Mouse (Mus musculus) embryonic facial prominence, embryonic 11.5 days (tissue): ENCODE data around the gene Noc4l. TPM values are rescaled to one million over a fixed set of nuclear protein-coding genes. Genes with fewer than 3 reads are reported as not detected.

Experiments used
- ATAC-seq: fragments of 200-750 bp; cut with Nextera tagmentation; replicated peaks from 2 replicates; pipeline ENCODE4 v1.8.0; 2017; ENCODE audit warnings: low read depth; ENCODE audit not compliant: insufficient number of reproducible peaks, low FRiP score, low TSS enrichment
- DNase-seq: peaks from one replicate; pipeline ENCODE4 v3.0.0-alpha.2; 2015; ENCODE audit warnings: low spot score
- H3K27ac ChIP-seq: fragments of 300-500 bp; sonication (generic); replicated peaks from 2 replicates; pipeline ENCODE4 v1.5.1; 2014; ENCODE audit warnings: mild to moderate bottlenecking, low read depth, low read length, control low read depth
- H3K27me3 ChIP-seq: fragments of 300-500 bp; sonication (generic); 2 replicates; pipeline ENCODE4 v1.6.1; 2014; ENCODE audit warnings: mild to moderate bottlenecking, low read length, moderate library complexity, mixed read lengths; ENCODE audit not compliant: control insufficient read depth, insufficient read depth
- H3K36me3 ChIP-seq: fragments of 300-500 bp; sonication (generic); replicated peaks from 2 replicates; pipeline ENCODE4 v1.6.1; 2014; ENCODE audit warnings: low read depth, mild to moderate bottlenecking, low read length, moderate library complexity, mixed read lengths; ENCODE audit not compliant: control insufficient read depth, insufficient read depth
- H3K4me1 ChIP-seq: fragments of 300-500 bp; sonication (generic); 2 replicates; pipeline ENCODE4 v1.6.1; 2014; ENCODE audit warnings: low read length, mixed read lengths; ENCODE audit not compliant: control insufficient read depth, insufficient read depth
- H3K4me2 ChIP-seq: fragments of 300-500 bp; sonication (generic); 2 replicates; pipeline ENCODE4 v1.6.1; 2014; ENCODE audit warnings: low read depth, mild to moderate bottlenecking, control low read depth, low read length, moderate library complexity
- H3K4me3 ChIP-seq: fragments of 300-500 bp; sonication (generic); 2 replicates; pipeline ENCODE4 v1.5.1; 2014; ENCODE audit warnings: low read depth, low read length, control low read depth
- H3K9ac ChIP-seq: fragments of 300-500 bp; sonication (generic); replicated peaks from 2 replicates; pipeline ENCODE4 v1.6.1; 2014; ENCODE audit warnings: mild to moderate bottlenecking, control low read depth, low read length
- H3K9me3 ChIP-seq: fragments of 300-500 bp; sonication (generic); replicated peaks from 2 replicates; pipeline ENCODE4 v1.6.1; 2016; ENCODE audit warnings: mild to moderate bottlenecking, low read length, inconsistent platforms, mixed read lengths; ENCODE audit not compliant: control insufficient read depth
- WGBS: fragments of 180-500 bp; shearing (Covaris S2); extraction: QIAGEN DNeasy Blood & Tissue Kit; methylation state at CpG from one replicate; pipeline ENCODE4 v1.1.7; 2014; 5-methylcytosine and 5-hydroxymethylcytosine counted together
- microRNA-seq: library from miRNA; unstranded; fragments of <30 nt; microRNA quantifications from one replicate; pipeline ENCODE4, GENCODE M21; 2016; ENCODE audit warnings: borderline number of aligned reads
- polyA plus RNA-seq: library from polyadenylated mRNA; unstranded; fragments of >200 nt; fragmentation: Nextera tagmentation; extraction: Ambion mirVana; gene quantifications from 2 replicates; pipeline ENCODE4 v1.2.1, GENCODE M21; 2014

Gene Noc4l
- polyA plus RNA-seq, 1 experiment from 2014 or later: 57.4 TPM

DNA sequence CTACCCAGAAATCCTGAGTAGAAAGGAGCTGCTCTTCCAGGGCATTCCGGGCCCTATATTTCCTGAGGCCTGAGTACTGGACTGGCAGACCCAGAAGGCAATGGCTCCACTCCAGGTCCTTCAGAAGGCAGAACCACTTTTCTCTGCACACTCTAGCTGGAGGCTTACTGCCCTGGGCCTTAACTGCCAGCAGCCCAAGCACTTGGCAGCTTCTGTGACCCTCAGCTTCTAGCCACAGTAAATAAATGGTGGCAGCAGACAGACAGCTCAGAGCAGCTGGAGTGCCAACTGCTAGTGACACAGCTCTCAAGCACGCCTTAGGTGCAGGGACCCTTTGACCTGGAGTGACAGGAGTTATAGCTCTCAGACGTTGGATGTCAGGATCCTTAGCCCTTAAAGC is 45.5 kb downstream of the Noc4l start:
- Histone ChIP-seq H3K27me3 (no peaks in the 10 kb centered on the region), H3K36me3 (no peaks in the 10 kb centered on the region), H3K9ac (no peak overlapping the region), H3K27ac (no peak overlapping the region), H3K9me3 (no peaks in the 10 kb centered on the region), H3K4me2 (no peak overlapping the region), H3K4me1 (no peaks in the 10 kb centered on the region; the same call in 1 of the 2 replicates), H3K4me3 (no peak overlapping the region)
- DNase-seq (no peak), ATAC-seq (no peak)
- 39% methylated on average over 3 of the region's 3 CpGs for WGBS

- 60% methylated on average over 5 of the region's 5 CpGs for WGBS
- Histone ChIP-seq H3K9me3 (no peaks in the 10 kb centered on the region), H3K27ac (no peak overlapping the region), H3K9ac (no peak overlapping the region), H3K4me1 (no peaks in the 10 kb centered on the region; the same call in 1 of the 2 replicates), H3K4me3 (no peak overlapping the region), H3K27me3 (no peaks in the 10 kb centered on the region), H3K36me3 (no peaks in the 10 kb centered on the region), H3K4me2 (no peak overlapping the region)
- no peak for ATAC-seq
- DNase-seq: no peak
These were observed 47.5 kb downstream of the Noc4l start for GRCm38 (mm10) chr5:110605531-110606221.

- Histone ChIP-seq H3K4me1 (no peaks in the 10 kb centered on the region), H3K9ac (no peak overlapping the region), H3K4me3 (no peak overlapping the region), H3K36me3 (no peaks in the 10 kb centered on the region), H3K9me3 (no peaks in the 10 kb centered on the region), H3K27me3 (no peaks in the 10 kb centered on the region), H3K27ac (no peak overlapping the region), H3K4me2 (no peak overlapping the region)
- 83% methylated on average over 2 of the region's 2 CpGs for WGBS
- no peak for ATAC-seq
- DNase-seq: no peak
These were observed 48.9 kb downstream of the Noc4l start for GRCm38 (mm10) chr5:110604311-110604710.

GRCm38 (mm10) chr5:110603016-110603685 is 50.1 kb downstream of the Noc4l start:
- DNase-seq (no peak), ATAC-seq (no peak)
- no peak overlapping the region for H3K4me2 ChIP-seq
- H3K9ac ChIP-seq: no peak overlapping the region
- no peaks in the 10 kb centered on the region for H3K9me3 ChIP-seq
- WGBS: 80% methylated on average over 7 of the region's 7 CpGs
- H3K27ac ChIP-seq: no peak overlapping the region
- H3K4me3 ChIP-seq: no peak overlapping the region
- H3K27me3 ChIP-seq: no peaks in the 10 kb centered on the region
- no peaks in the 10 kb centered on the region for H3K36me3 ChIP-seq
- H3K4me1 ChIP-seq: no peaks in the 10 kb centered on the region

Small RNA genes within 50 kb of the gene (microRNA-seq; reads per million reads assigned to microRNA genes)
- 3.3 reads per million for gene Mir7026

Other genes starting within 250 kb of the Noc4l start
- gene Fbrsl1, start 204.9 kb downstream of the Noc4l start, polyA plus RNA-seq: 14.5 and 17.1 TPM in 2 replicates
- 0.50 and 2.0 TPM in 2 replicates for gene Galnt9, start 109.1 kb downstream of the Noc4l start, polyA plus RNA-seq
- gene Ddx51, start within 50 bp of the Noc4l start, polyA plus RNA-seq: 39.7 and 42.7 TPM in 2 replicates
- gene Ep400, start 117.3 kb upstream of the Noc4l start, polyA plus RNA-seq: 31.5 and 36.1 TPM in 2 replicates
- 16.3 and 18.0 TPM in 2 replicates for gene Pus1, start 127.2 kb upstream of the Noc4l start, polyA plus RNA-seq
- gene Ulk1, start 156.7 kb upstream of the Noc4l start, polyA plus RNA-seq: 27.4 and 29.2 TPM in 2 replicates
- gene Hscb, start 186.4 kb upstream of the Noc4l start, polyA plus RNA-seq: 27.1 and 28.7 TPM in 2 replicates
- 24.7 and 25.5 TPM in 2 replicates for gene Chek2, start 186.6 kb upstream of the Noc4l start, polyA plus RNA-seq
- 11.7 and 12.0 TPM in 2 replicates for gene Ttc28, start 226.4 kb upstream of the Noc4l start, polyA plus RNA-seq